Mouse (Mus musculus): ENCODE results near the gene Filip1. TPM values are rescaled to one million over a fixed set of nuclear protein-coding genes. Genes with fewer than 3 reads are reported as not detected.

The Filip1 gene
- polyA plus RNA-seq, 1 experiment from 2014 or later: 2.5 TPM

GRCm38 (mm10) chr9:79961630-79962285, 50.9 kb downstream of the Filip1 start:
- 0 out of 2 replicates have a peak overlapping the region, but pooled peaks have one; percentile 20 for H3K9ac ChIP-seq (ENCODE audit: low read depth, low read length)
- H3K27me3 ChIP-seq (replicated peaks; ENCODE audit: control insufficient read depth, insufficient read depth, low read length): no peaks in the 10 kb centered on the region
- peak overlapping the region; percentile 29 for H3K4me3 ChIP-seq (ENCODE audit: low read length)
- no peaks in the 10 kb centered on the region for H3K36me3 ChIP-seq (ENCODE audit: control insufficient read depth, insufficient read depth, low read length)
- H3K27ac ChIP-seq (ENCODE audit: low read depth, low read length): peak overlapping the region; percentile 1; the same call in 1 of the 2 replicates
- whole genome bisulfite sequencing: 48% methylated on average over 16 of the region's 16 CpGs
- no peaks in the 10 kb centered on the region for H3K4me1 ChIP-seq (ENCODE audit: control insufficient read depth, insufficient read depth, low read depth, low read length)
- peak; percentile 92 for ATAC-seq
- H3K9me3 ChIP-seq (ENCODE audit: control insufficient read depth, low read length): no peaks in the 10 kb centered on the region
- peak overlapping the region; percentile 43 for H3K4me2 ChIP-seq (ENCODE audit: low read length)

GRCm38 (mm10) chr9:79960453-79960852, 52.2 kb downstream of the Filip1 start:
- Histone ChIP-seq H3K27ac (ENCODE audit: low read depth, low read length) (no peak overlapping the region), H3K4me3 (ENCODE audit: low read length) (no peak overlapping the region), H3K27me3 (replicated peaks; ENCODE audit: control insufficient read depth, insufficient read depth, low read length) (no peaks in the 10 kb centered on the region), H3K4me1 (ENCODE audit: control insufficient read depth, insufficient read depth, low read depth, low read length) (no peaks in the 10 kb centered on the region), H3K36me3 (ENCODE audit: control insufficient read depth, insufficient read depth, low read length) (no peaks in the 10 kb centered on the region), H3K4me2 (ENCODE audit: low read length) (no peak overlapping the region), H3K9ac (ENCODE audit: low read depth, low read length) (no peak overlapping the region), H3K9me3 (ENCODE audit: control insufficient read depth, low read length) (no peaks in the 10 kb centered on the region)
- 89% methylated on average over 6 of the region's 6 CpGs for WGBS
- no peak for ATAC-seq

GRCm38 (mm10) chr9:79958395-79958794, 54.3 kb downstream of the Filip1 start:
- no peak overlapping the region for H3K4me3 ChIP-seq (ENCODE audit: low read length)
- H3K36me3 ChIP-seq (ENCODE audit: control insufficient read depth, insufficient read depth, low read length): no peaks in the 10 kb centered on the region
- WGBS: 73% methylated on average over 3 of the region's 3 CpGs
- no peak for ATAC-seq
- no peak overlapping the region for H3K9ac ChIP-seq (ENCODE audit: low read depth, low read length)
- no peak overlapping the region for H3K4me2 ChIP-seq (ENCODE audit: low read length)
- H3K4me1 ChIP-seq (ENCODE audit: control insufficient read depth, insufficient read depth, low read depth, low read length): no peaks in the 10 kb centered on the region
- no peak overlapping the region for H3K27ac ChIP-seq (ENCODE audit: low read depth, low read length)
- no peaks in the 10 kb centered on the region for H3K9me3 ChIP-seq (ENCODE audit: control insufficient read depth, low read length)
- H3K27me3 ChIP-seq (replicated peaks; ENCODE audit: control insufficient read depth, insufficient read depth, low read length): no peaks in the 10 kb centered on the region

- Histone ChIP-seq H3K36me3 (ENCODE audit: control insufficient read depth, insufficient read depth, low read length) (no peaks in the 10 kb centered on the region), H3K9me3 (ENCODE audit: control insufficient read depth, low read length) (no peaks in the 10 kb centered on the region), H3K27ac (ENCODE audit: low read depth, low read length) (no peak overlapping the region), H3K4me3 (ENCODE audit: low read length) (no peak overlapping the region), H3K4me1 (ENCODE audit: control insufficient read depth, insufficient read depth, low read depth, low read length) (no peaks in the 10 kb centered on the region), H3K4me2 (ENCODE audit: low read length) (no peak overlapping the region), H3K9ac (ENCODE audit: low read depth, low read length) (no peak overlapping the region), H3K27me3 (replicated peaks; ENCODE audit: control insufficient read depth, insufficient read depth, low read length) (no peaks in the 10 kb centered on the region; the same call in 1 of the 2 replicates)
- ATAC-seq: no peak
- 81% methylated on average over 5 of the region's 5 CpGs for WGBS
Observed at GRCm38 (mm10) chr9:79954944-79955343, 57.7 kb downstream of the Filip1 start.

- no peaks in the 10 kb centered on the region for H3K9me3 ChIP-seq (ENCODE audit: control insufficient read depth, low read length)
- WGBS: 82% methylated on average over 8 of the region's 8 CpGs
- no peak overlapping the region for H3K4me2 ChIP-seq (ENCODE audit: low read length)
- H3K27ac ChIP-seq (ENCODE audit: low read depth, low read length): no peak overlapping the region
- no peaks in the 10 kb centered on the region for H3K4me1 ChIP-seq (ENCODE audit: control insufficient read depth, insufficient read depth, low read depth, low read length)
- H3K27me3 ChIP-seq (replicated peaks; ENCODE audit: control insufficient read depth, insufficient read depth, low read length): no peaks in the 10 kb centered on the region; the same call in 1 of the 2 replicates
- no peak for ATAC-seq
- H3K9ac ChIP-seq (ENCODE audit: low read depth, low read length): no peak overlapping the region
- H3K4me3 ChIP-seq (ENCODE audit: low read length): no peak overlapping the region
- H3K36me3 ChIP-seq (ENCODE audit: control insufficient read depth, insufficient read depth, low read length): no peaks in the 10 kb centered on the region
Observed at GRCm38 (mm10) chr9:79951984-79952383, 60.7 kb downstream of the Filip1 start.

- Histone ChIP-seq H3K4me2 (ENCODE audit: low read length) (no peak overlapping the region), H3K4me3 (ENCODE audit: low read length) (no peak overlapping the region), H3K27me3 (replicated peaks; ENCODE audit: control insufficient read depth, insufficient read depth, low read length) (no peaks in the 10 kb centered on the region; the same call in 1 of the 2 replicates), H3K9ac (ENCODE audit: low read depth, low read length) (no peak overlapping the region), H3K4me1 (ENCODE audit: control insufficient read depth, insufficient read depth, low read depth, low read length) (no peaks in the 10 kb centered on the region), H3K9me3 (ENCODE audit: control insufficient read depth, low read length) (no peaks in the 10 kb centered on the region), H3K27ac (ENCODE audit: low read depth, low read length) (no peak overlapping the region), H3K36me3 (ENCODE audit: control insufficient read depth, insufficient read depth, low read length) (no peaks in the 10 kb centered on the region)
- no peak for ATAC-seq
- 94% methylated on average over 5 of the region's 5 CpGs for WGBS
Observed at GRCm38 (mm10) chr9:79951339-79951738, 61.3 kb downstream of the Filip1 start.

GRCm38 (mm10) chr9:79950666-79951065, 62.0 kb downstream of the Filip1 start:
- no peak for ATAC-seq
- H3K27ac ChIP-seq (ENCODE audit: low read depth, low read length): no peak overlapping the region
- H3K4me1 ChIP-seq (ENCODE audit: control insufficient read depth, insufficient read depth, low read depth, low read length): no peaks in the 10 kb centered on the region
- no peaks in the 10 kb centered on the region; the same call in 1 of the 2 replicates for H3K27me3 ChIP-seq (replicated peaks; ENCODE audit: control insufficient read depth, insufficient read depth, low read length)
- no peak overlapping the region for H3K4me2 ChIP-seq (ENCODE audit: low read length)
- no peak overlapping the region for H3K4me3 ChIP-seq (ENCODE audit: low read length)
- no peak overlapping the region for H3K9ac ChIP-seq (ENCODE audit: low read depth, low read length)
- H3K36me3 ChIP-seq (ENCODE audit: control insufficient read depth, insufficient read depth, low read length): no peaks in the 10 kb centered on the region
- H3K9me3 ChIP-seq (ENCODE audit: control insufficient read depth, low read length): no peaks in the 10 kb centered on the region
- whole genome bisulfite sequencing: 94% methylated on average over 5 of the region's 5 CpGs

GRCm38 (mm10) chr9:79950038-79950437, 62.6 kb downstream of the Filip1 start:
- no peaks in the 10 kb centered on the region for H3K36me3 ChIP-seq (ENCODE audit: control insufficient read depth, insufficient read depth, low read length)
- H3K9me3 ChIP-seq (ENCODE audit: control insufficient read depth, low read length): no peaks in the 10 kb centered on the region
- WGBS: 79% methylated on average over 6 of the region's 6 CpGs
- no peak overlapping the region for H3K9ac ChIP-seq (ENCODE audit: low read depth, low read length)
- no peak overlapping the region for H3K4me3 ChIP-seq (ENCODE audit: low read length)
- no peak overlapping the region for H3K4me2 ChIP-seq (ENCODE audit: low read length)
- no peak overlapping the region for H3K27ac ChIP-seq (ENCODE audit: low read depth, low read length)
- H3K4me1 ChIP-seq (ENCODE audit: control insufficient read depth, insufficient read depth, low read depth, low read length): no peaks in the 10 kb centered on the region
- H3K27me3 ChIP-seq (replicated peaks; ENCODE audit: control insufficient read depth, insufficient read depth, low read length): no peaks in the 10 kb centered on the region; the same call in 1 of the 2 replicates
- no peak for ATAC-seq

- no peak overlapping the region for H3K4me3 ChIP-seq (ENCODE audit: low read length)
- H3K27ac ChIP-seq (ENCODE audit: low read depth, low read length): no peak overlapping the region
- no peaks in the 10 kb centered on the region for H3K36me3 ChIP-seq (ENCODE audit: control insufficient read depth, insufficient read depth, low read length)
- no peak for ATAC-seq
- no peaks in the 10 kb centered on the region for H3K9me3 ChIP-seq (ENCODE audit: control insufficient read depth, low read length)
- 75% methylated on average over 2 of the region's 2 CpGs for WGBS
- no peaks in the 10 kb centered on the region; the same call in 1 of the 2 replicates for H3K27me3 ChIP-seq (replicated peaks; ENCODE audit: control insufficient read depth, insufficient read depth, low read length)
- H3K9ac ChIP-seq (ENCODE audit: low read depth, low read length): no peak overlapping the region
- H3K4me2 ChIP-seq (ENCODE audit: low read length): no peak overlapping the region
- no peaks in the 10 kb centered on the region for H3K4me1 ChIP-seq (ENCODE audit: control insufficient read depth, insufficient read depth, low read depth, low read length)
Observed at GRCm38 (mm10) chr9:79948376-79948775, 64.3 kb downstream of the Filip1 start.
